Mouse (Mus musculus) limb, embryonic 10.5 days (tissue): ENCODE results near the gene Tmem171. TPM values are rescaled to one million over a fixed set of nuclear protein-coding genes. Genes with fewer than 3 reads are reported as not detected.
A peak's percentile ranks its signal among the peaks of the same experiment; 100 is the strongest.

ENCODE experiments used
- DNase-seq: peaks from one replicate; pipeline ENCODE4 v3.0.0-alpha.2; 2017; ENCODE audit warnings: low spot score
- H3K27ac ChIP-seq: fragments of 300-500 bp; sonication (generic); 2 replicates; pipeline ENCODE4 v1.5.1; 2016; ENCODE audit warnings: mild to moderate bottlenecking
- H3K27me3 ChIP-seq: fragments of 300-500 bp; sonication (generic); 2 replicates; pipeline ENCODE4 v1.6.1; 2016; ENCODE audit warnings: low read depth, mild to moderate bottlenecking; ENCODE audit not compliant: poor library complexity, severe bottlenecking
- H3K36me3 ChIP-seq: fragments of 300-500 bp; sonication (generic); 2 replicates; pipeline ENCODE4 v1.6.1; 2016; ENCODE audit warnings: mild to moderate bottlenecking, moderate library complexity
- H3K4me1 ChIP-seq: fragments of 300-500 bp; sonication (generic); 2 replicates; pipeline ENCODE4 v1.6.1; 2016
- H3K4me3 ChIP-seq: fragments of 300-500 bp; sonication (generic); 2 replicates; pipeline ENCODE4 v1.5.1; 2016; ENCODE audit warnings: mild to moderate bottlenecking, moderate library complexity
- H3K9me3 ChIP-seq: fragments of 300-500 bp; sonication (generic); replicated peaks from 2 replicates; pipeline ENCODE4 v1.6.1; 2016; ENCODE audit warnings: mild to moderate bottlenecking
- WGBS: fragments of 180-500 bp; shearing (Covaris S2); methylation state at CpG from one replicate; pipeline ENCODE4 v1.1.7; 2016; 5-methylcytosine and 5-hydroxymethylcytosine counted together
- polyA plus RNA-seq: library from polyadenylated mRNA; unstranded; fragments of >200 nt; fragmentation: Nextera tagmentation; extraction: Ambion mirVana; gene quantifications from 2 replicates; pipeline ENCODE4 v1.2.1, GENCODE M21; 2016

Gene Tmem171
- polyA plus RNA-seq, 1 experiment from 2014 or later, result not detected

DNA sequence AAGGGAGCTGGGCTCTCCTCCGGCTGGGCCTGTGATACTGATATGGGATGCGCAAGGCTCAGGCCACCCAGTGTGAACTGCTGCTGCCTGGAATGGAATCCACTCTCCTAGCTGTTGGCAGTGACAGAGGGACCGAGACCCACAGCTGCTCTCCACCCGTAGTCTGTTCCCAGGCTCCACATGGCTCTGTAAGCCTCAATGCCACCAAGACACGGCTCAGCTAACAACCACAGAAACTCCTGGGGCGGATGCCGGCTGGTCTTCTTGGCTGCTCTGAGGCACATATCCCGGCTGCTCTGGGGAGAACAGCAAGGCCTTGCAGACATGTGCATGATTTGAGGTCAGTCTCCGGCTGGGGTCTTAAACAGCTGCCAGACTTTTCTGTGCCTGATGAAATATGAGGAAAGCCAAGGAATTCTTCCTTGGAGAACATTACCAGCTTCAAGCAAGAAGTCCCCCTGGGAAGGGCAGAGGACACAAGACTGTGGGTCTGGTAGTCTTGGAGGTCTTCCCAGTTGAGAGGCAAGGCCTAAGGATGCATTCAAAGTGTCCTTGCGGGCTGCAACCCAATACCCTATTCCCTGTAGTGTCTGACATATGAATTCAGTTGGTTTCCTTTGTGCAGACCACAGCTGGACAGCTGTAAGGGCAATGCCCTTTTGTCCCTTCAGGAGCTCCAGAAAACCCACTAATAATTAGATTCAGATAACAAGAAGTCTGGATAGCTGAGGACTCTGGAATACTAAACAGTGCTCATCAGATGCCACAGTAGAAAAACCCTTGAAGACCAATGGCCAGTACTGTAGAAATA, 40.3 kb downstream of the Tmem171 start:
- no peak overlapping the region for H3K4me3 ChIP-seq
- no peaks in the 10 kb centered on the region for H3K27me3 ChIP-seq
- H3K27ac ChIP-seq, result no peak overlapping the region
- DNase-seq, result no peak
- H3K4me1 ChIP-seq, result peaks cover 14% of the 10 kb centered on the region
- H3K9me3 ChIP-seq, result no peaks in the 10 kb centered on the region
- WGBS, result 90% methylated on average over 10 of the region's 10 CpGs
- H3K36me3 ChIP-seq, result no peaks in the 10 kb centered on the region

DNA sequence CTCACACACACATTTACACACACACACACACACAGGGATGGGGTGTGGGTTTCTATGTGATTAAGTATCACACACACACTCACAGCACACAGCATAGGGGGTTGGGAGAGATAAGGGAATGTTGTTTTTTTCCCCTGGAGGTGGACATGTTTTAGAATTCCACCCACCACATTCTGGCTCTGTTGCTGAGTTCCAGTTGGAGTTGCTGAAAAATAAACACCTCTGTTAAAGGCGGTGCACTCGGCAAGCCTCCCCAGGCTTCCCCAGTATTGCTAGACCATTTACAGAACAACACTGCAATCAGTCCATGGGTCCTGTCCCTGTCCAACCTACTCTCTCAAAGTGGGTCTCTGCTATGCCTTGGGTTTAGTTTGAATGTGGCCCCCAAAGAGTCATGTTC, 42.4 kb downstream of the Tmem171 start:
- Histone ChIP-seq H3K4me3 (no peak overlapping the region), H3K27me3 (no peaks in the 10 kb centered on the region), H3K4me1 (peaks cover 14% of the 10 kb centered on the region), H3K27ac (no peak overlapping the region), H3K36me3 (no peaks in the 10 kb centered on the region), H3K9me3 (no peaks in the 10 kb centered on the region)
- 88% methylated on average over 2 of the region's 2 CpGs for WGBS
- DNase-seq, result no peak

DNA sequence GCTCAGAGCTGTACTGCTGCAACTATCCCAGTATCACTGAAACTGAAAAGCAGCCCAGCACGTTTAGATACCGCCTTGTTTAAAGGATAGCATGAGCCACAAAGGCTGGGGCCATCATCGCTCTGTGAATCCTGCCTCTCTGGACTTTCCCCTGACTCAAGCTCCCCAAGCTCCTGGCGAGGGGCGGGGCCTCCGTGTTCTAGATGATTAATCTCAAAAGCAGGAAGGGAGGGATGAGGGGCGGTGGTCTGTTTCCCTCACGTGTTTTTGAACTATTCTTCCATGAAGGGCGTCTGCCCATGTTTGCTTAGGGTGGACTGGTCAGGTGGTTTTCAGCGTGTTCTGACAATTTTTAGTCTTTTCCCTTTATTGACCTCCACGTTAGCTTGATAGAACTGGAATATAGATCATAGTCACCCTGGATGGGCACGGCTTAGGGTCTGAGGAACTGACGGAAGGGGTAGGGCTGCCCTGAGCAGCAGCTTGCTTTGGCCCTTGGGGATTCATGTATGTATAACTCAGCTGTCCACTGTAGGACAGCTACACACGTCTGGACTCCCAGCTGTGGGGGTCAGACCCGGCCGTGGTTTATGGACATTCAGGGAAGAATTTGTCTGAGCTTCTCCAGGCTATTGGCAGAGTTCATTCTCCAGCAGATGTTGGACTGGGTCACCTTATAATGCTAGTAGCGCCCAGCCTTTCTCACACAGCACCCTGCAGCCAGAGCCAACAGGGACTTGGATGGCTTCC, 43.2 kb downstream of the Tmem171 start:
- Histone ChIP-seq H3K36me3 (no peaks in the 10 kb centered on the region), H3K4me1 (peaks cover 14% of the 10 kb centered on the region), H3K4me3 (no peak overlapping the region), H3K9me3 (no peaks in the 10 kb centered on the region), H3K27me3 (no peaks in the 10 kb centered on the region), H3K27ac (no peak overlapping the region)
- DNase-seq, result no peak
- WGBS, result 79% methylated on average over 17 of the region's 17 CpGs

DNA sequence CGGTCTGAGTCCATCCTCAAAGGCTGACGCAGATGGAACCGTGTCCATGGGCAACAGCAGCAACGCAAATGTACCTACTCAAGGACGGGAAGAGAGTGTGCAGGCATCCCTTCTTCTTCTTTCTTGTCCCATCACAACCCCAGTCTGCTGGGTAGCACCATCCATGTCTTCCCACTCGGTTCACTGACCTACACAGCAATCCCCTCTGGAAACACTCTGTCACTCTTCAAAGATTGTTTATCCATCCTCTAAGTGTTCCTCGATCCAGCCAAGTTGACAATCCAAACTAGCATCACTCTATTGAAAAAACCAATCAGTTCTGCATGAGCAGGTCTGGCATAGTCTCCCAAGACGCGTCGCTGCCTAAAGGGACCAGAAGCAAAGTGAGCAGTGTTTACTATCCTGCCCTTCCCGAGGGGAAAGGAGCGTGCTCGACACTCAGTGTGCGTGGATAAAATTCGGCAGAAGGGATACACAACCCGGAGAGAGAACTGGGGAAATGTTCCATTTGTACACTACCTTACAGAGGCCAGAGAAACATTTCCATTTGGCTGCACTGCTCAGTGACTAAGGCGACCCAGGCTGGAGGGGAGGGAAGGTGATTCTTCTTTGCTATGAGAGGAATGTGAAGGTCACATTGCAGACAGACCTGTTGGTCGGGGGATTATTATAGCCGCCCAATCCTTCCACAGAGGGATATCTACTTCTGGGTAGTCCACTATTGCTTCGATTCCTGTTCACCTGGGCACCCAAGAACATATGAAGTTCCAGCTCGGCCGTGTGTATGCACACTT, 46.7 kb downstream of the Tmem171 start:
- no peak for DNase-seq
- 92% methylated on average over 22 of the region's 22 CpGs for WGBS
- Histone ChIP-seq H3K4me1 (0 out of 2 replicates have a peak, but pooled peaks cover 3% of the 10 kb centered on the region), H3K9me3 (no peaks in the 10 kb centered on the region), H3K27me3 (no peaks in the 10 kb centered on the region), H3K27ac (no peak overlapping the region), H3K4me3 (no peak overlapping the region), H3K36me3 (no peaks in the 10 kb centered on the region)

DNA sequence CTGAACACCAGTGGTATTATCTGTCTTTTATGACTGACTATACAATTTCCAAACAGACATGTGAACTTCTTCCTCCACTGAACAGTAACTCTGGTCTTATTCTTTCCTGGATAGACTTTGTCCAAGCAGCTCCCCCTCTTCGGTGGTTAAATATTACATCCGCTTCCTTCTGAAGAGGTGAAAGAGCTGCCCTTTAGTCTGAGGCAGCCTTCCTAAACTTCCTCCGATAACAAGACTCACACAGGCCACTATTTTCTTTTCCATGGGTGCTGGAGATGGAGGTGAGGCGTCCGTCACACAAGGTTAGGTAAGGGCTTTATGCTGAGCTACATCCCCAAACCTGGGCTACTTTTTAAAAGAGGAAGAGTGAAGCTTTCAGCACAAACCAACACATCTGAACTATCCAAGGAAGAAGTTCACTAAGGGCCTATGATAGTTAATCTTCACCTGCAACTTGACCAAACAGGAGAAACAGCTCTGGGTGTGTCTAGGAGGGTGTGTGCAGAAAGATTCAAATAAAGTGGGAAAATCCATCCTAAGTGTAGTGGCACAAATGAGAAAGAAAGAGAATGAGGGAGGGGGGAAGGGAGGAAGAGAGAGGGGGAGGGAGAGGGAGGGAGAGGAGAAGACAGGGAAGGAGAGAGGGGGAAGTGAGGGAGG, 56.0 kb downstream of the Tmem171 start:
- H3K4me1 ChIP-seq, result peaks cover 4% of the 10 kb centered on the region; the same call in 1 of the 2 replicates
- peaks cover 35% of the 10 kb centered on the region for H3K27me3 ChIP-seq
- H3K27ac ChIP-seq, result no peak overlapping the region
- H3K36me3 ChIP-seq, result no peaks in the 10 kb centered on the region
- H3K4me3 ChIP-seq, result no peak overlapping the region
- no peaks in the 10 kb centered on the region for H3K9me3 ChIP-seq
- no peak for DNase-seq
- 92% methylated on average over 5 of the region's 5 CpGs for WGBS

DNA sequence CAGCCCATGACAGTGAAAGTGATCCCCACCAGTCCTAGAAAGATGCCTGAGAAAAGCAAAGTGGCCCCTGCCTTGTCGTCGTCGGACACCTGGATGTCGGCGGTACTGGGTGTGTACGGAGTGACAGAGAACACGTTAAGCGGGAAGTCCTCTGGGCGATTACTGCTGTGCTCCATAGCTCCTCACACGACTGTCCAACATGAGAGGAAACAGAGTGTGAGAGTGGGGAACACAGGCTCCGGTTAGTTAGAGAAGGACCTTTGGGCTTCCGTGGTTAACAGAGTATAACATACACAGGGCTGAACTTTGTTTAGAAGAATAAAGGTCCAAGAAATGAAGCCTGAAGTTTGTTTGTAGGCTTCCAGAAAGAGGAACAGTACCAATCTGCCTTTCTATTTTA, 57.5 kb downstream of the Tmem171 start, which contains the start of gene Tmem174:
Gene Tmem174, minus strand, starts transcription at position 266 of the 400 bp plus-strand sequence.
- Histone ChIP-seq H3K36me3 (no peaks in the 10 kb centered on the region), H3K27ac (no peak within 1 kb of the TSS), H3K4me1 (peaks cover 9% of the 10 kb centered on the region), H3K9me3 (no peaks in the 10 kb centered on the region), H3K4me3 (0 out of 2 replicates have a peak within 1 kb of the TSS, but pooled peaks have one; percentile 10), H3K27me3 (peaks cover 35% of the 10 kb centered on the region)
- 91% methylated on average over 12 of the region's 12 CpGs for WGBS
- DNase-seq, result no peak

DNA sequence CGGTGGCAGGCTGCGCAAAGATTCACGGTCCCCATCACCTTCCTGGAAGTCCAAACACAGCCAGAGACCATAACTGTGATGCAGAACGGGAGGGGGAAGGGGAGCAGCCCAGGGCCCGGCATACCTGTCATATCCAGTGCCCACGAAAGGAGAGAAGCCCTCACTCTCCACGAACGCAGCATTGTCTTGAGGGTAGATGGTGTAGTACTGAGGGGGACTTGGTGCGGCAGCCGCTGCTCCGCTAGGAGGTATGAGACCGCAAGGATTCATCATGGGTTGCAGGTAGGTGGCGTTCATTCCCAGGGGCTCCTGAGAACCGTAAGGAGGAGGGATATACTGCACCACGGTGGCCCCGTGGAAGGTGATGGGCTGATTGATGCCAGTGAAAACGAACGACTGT, 58.1 kb downstream of the Tmem171 start:
- H3K4me1 ChIP-seq, result peaks cover 13% of the 10 kb centered on the region
- peaks cover 35% of the 10 kb centered on the region for H3K27me3 ChIP-seq
- H3K9me3 ChIP-seq, result no peaks in the 10 kb centered on the region
- DNase-seq, result no peak
- no peak overlapping the region for H3K27ac ChIP-seq
- H3K36me3 ChIP-seq, result no peaks in the 10 kb centered on the region
- 0 out of 2 replicates have a peak overlapping the region, but pooled peaks have one; percentile 10 for H3K4me3 ChIP-seq
- WGBS, result 65% methylated on average over 18 of the region's 18 CpGs

Other genes with a start within 250 kb of the Tmem171 start
- 0.70 and 1.5 TPM in 2 replicates for gene Gm10320, start 202.8 kb downstream of the Tmem171 start, polyA plus RNA-seq
- not detected in 2 replicates for gene Tmem174, start 57.4 kb downstream of the Tmem171 start, polyA plus RNA-seq
- 26.1 and 34.1 TPM in 2 replicates for gene Fcho2, start 120.6 kb upstream of the Tmem171 start, polyA plus RNA-seq
- gene Tnpo1, start 231.6 kb upstream of the Tmem171 start, polyA plus RNA-seq, result 75.5 and 79.3 TPM in 2 replicates